Mouse (Mus musculus): ENCODE results near the gene Acsl1. TPM values are rescaled to one million over a fixed set of nuclear protein-coding genes. Genes with fewer than 3 reads are reported as not detected.

Acsl1 gene
- total and polyA plus RNA-seq, 3 experiments = 26.2 to 33.9 TPM; not detected in 1

- DNase-seq (ENCODE audit: low read depth, low spot score) = no peak
- no peak overlapping the region for H3K27ac ChIP-seq (ENCODE audit: control insufficient read depth, low read depth, low read length)
- H3K4me1 ChIP-seq (ENCODE audit: control insufficient read depth in 1 of 2, insufficient read depth in 2 of 2, low read length in 2 of 2) = peaks cover 21 to 26% of the 10 kb centered on the region in 2 experiments
- peaks cover 1 to 22% of the 10 kb centered on the region in 2 experiments; a peak in 2 of 4 replicates for H3K36me3 ChIP-seq (ENCODE audit: control insufficient read depth in 1 of 2, insufficient read depth in 2 of 2, low read length in 2 of 2)
- TF ChIP-seq EP300 (IDR thresholded peaks at IDR 0.05; ENCODE audit: low read depth in 1 of 2, low read length in 2 of 2) = no peak
- TF ChIP-seq USF1 (IDR thresholded peaks at IDR 0.05; ENCODE audit: low read depth, low read length) = no peak
- no peak for TF ChIP-seq ZC3H11A (IDR thresholded peaks at IDR 0.05; ENCODE audit: low read depth, low read length)
- no peak for TF ChIP-seq SMC3 (IDR thresholded peaks at IDR 0.05; ENCODE audit: low read depth, low read length)
- no peak for TF ChIP-seq NELFE (IDR thresholded peaks at IDR 0.05; ENCODE audit: low read depth, low read length)
- no peak for TF ChIP-seq KAT2A (conservative IDR thresholded peaks at IDR 0.05; ENCODE audit: low read depth, low read length)
- TF ChIP-seq MXI1 (IDR thresholded peaks at IDR 0.05; ENCODE audit: low read depth, low read length) = no peak
- no peak for TF ChIP-seq POLR2AphosphoS2 (IDR thresholded peaks at IDR 0.05; ENCODE audit: low read length)
- TF ChIP-seq RAD21 (IDR thresholded peaks at IDR 0.05; ENCODE audit: low read depth, low read length) = no peak
- TF ChIP-seq MYC (IDR thresholded peaks at IDR 0.05; ENCODE audit: low read depth, low read length) = no peak
- TF ChIP-seq MAFK (IDR thresholded peaks at IDR 0.05; ENCODE audit: borderline replicate concordance, low read depth, low read length) = no peak
- TF ChIP-seq ELF1 (IDR thresholded peaks at IDR 0.05; ENCODE audit: low read depth, low read length) = no peak
- peaks cover 43% of the 10 kb centered on the region for H3K79me2 ChIP-seq (ENCODE audit: control insufficient read depth, insufficient read depth, low read length, poor library complexity)
- no peak overlapping the region for H3K4me3 ChIP-seq (ENCODE audit: control insufficient read depth in 1 of 2, insufficient read depth in 1 of 2, low read depth in 2 of 2, low read length in 2 of 2)
- H3K27me3 ChIP-seq (ENCODE audit: control insufficient read depth in 1 of 2, insufficient read depth in 2 of 2, low read length in 2 of 2) = no peaks in the 10 kb centered on the region
- no peak overlapping the region for H3K9ac ChIP-seq (ENCODE audit: control insufficient read depth, low read depth, low read length, poor library complexity, severe bottlenecking)
- H3K9me3 ChIP-seq (replicated peaks; ENCODE audit: insufficient read depth, low read length) = no peaks in the 10 kb centered on the region
Observed at GRCm38 (mm10) chr8:46477747-46478458, 7.1 kb downstream of the Acsl1 start.

- Histone ChIP-seq H3K4me1 (ENCODE audit: control insufficient read depth in 1 of 2, insufficient read depth in 2 of 2, low read length in 2 of 2) (peaks cover 16 to 19% of the 10 kb centered on the region in 2 experiments), H3K9ac (ENCODE audit: control insufficient read depth, low read depth, low read length, poor library complexity, severe bottlenecking) (no peak overlapping the region), H3K9me3 (replicated peaks; ENCODE audit: insufficient read depth, low read length) (no peaks in the 10 kb centered on the region), H3K27ac (ENCODE audit: control insufficient read depth, low read depth, low read length) (no peak overlapping the region), H3K36me3 (ENCODE audit: control insufficient read depth in 1 of 2, insufficient read depth in 2 of 2, low read length in 2 of 2) (peaks cover 4 to 14% of the 10 kb centered on the region in 2 experiments; a peak in 3 of 4 replicates), H3K79me2 (ENCODE audit: control insufficient read depth, insufficient read depth, low read length, poor library complexity) (peaks cover 38% of the 10 kb centered on the region), H3K4me3 (ENCODE audit: control insufficient read depth in 1 of 2, insufficient read depth in 1 of 2, low read depth in 2 of 2, low read length in 2 of 2) (no peak overlapping the region), H3K27me3 (ENCODE audit: control insufficient read depth in 1 of 2, insufficient read depth in 2 of 2, low read length in 2 of 2) (no peaks in the 10 kb centered on the region)
- TF ChIP-seq POLR2AphosphoS5 (IDR thresholded peaks at IDR 0.05; ENCODE audit: borderline replicate concordance, low read depth, low read length) (no peak), MAZ (IDR thresholded peaks at IDR 0.05; ENCODE audit: low read depth, low read length) (no peak), GATA1 (IDR thresholded peaks at IDR 0.05; ENCODE audit: low read depth, low read length) (no peak), TBP (IDR thresholded peaks at IDR 0.05; ENCODE audit: low read depth, low read length) (no peak), E2F4 (IDR thresholded peaks at IDR 0.05; ENCODE audit: borderline replicate concordance, low read depth, low read length) (no peak), ZMIZ1 (IDR thresholded peaks at IDR 0.05; ENCODE audit: low read depth, low read length) (no peak), KAT2A (conservative IDR thresholded peaks at IDR 0.05; ENCODE audit: low read depth, low read length) (no peak), JUND (IDR thresholded peaks at IDR 0.05; ENCODE audit: low read depth, low read length) (no peak), TCF12 (IDR thresholded peaks at IDR 0.05; ENCODE audit: low read depth, low read length) (no peak), MYB (IDR thresholded peaks at IDR 0.05; ENCODE audit: low read depth, low read length) (no peak)
- DNase-seq (ENCODE audit: low read depth, low spot score) = no peak
Observed at GRCm38 (mm10) chr8:46478783-46479182, 7.9 kb downstream of the Acsl1 start.
